Mouse (Mus musculus) lung, adult 2 months (tissue): ENCODE data around the gene Kpna1.

Experiments used
- CTCF ChIP-seq: fragments of 200-500 bp; IDR thresholded peaks from 2 replicates; pipeline ENCODE4 v1.5.1; 2011; ENCODE audit warnings: mild to moderate bottlenecking, low read length, control low read depth; ENCODE audit not compliant: insufficient read depth
- POLR2A ChIP-seq: fragments of 200-500 bp; IDR thresholded peaks from 2 replicates; pipeline ENCODE4 v1.6.1; 2011; ENCODE audit warnings: low read depth, mild to moderate bottlenecking, control low read depth, low read length, borderline replicate concordance; ENCODE audit errors: extremely low read depth

- TF ChIP-seq CTCF (no peak), POLR2A (no peak)
Observed at GRCm38 (mm10) chr16:36079916-36080315, 101.4 kb downstream of the Kpna1 start.
